Mouse (Mus musculus) urinary bladder, postnatal 36 days (tissue): Measurements from ENCODE around the gene Ajuba.
A peak's percentile ranks its signal among the peaks of the same experiment; 100 is the strongest.
"Not testable (repeated sequence)": the region's sequence is repeated elsewhere in the genome, so short reads cannot be mapped to it uniquely, and the experiment has no call there.

ENCODE experiments used
- DNase-seq, 2 experiments: peaks; one replicate each; pipeline ENCODE4 v3.0.0; 2022; ENCODE audit warnings: low spot score in 2 of 2, mixed read lengths in 1 of 2

Gene Ajuba

GRCm38 (mm10) chr14:54577089-54577982 lies at the start of gene Ajuba:
Ajuba (minus strand) TSS chr14:54577558.
- peak; percentile 89 to 90 for DNase-seq

GRCm38 (mm10) chr14:54624976-54625375 lies 47.6 kb upstream of the Ajuba start:
- no peak for DNase-seq

GRCm38 (mm10) chr14:54623334-54623733 lies 46.0 kb upstream of the Ajuba start:
- DNase-seq: no peak

GRCm38 (mm10) chr14:54621133-54621532 lies 43.8 kb upstream of the Ajuba start, which contains the start of gene Psmb11:
Psmb11 (plus strand) TSS chr14:54621433.
- DNase-seq: no peak

GRCm38 (mm10) chr14:54617897-54618365 lies 40.6 kb upstream of the Ajuba start, which contains the start of gene Psmb5:
Psmb5 (minus strand) TSS chr14:54618022.
- DNase-seq: peak; percentile 85 to 86

- no peak for DNase-seq
These were observed 40.0 kb upstream of the Ajuba start for GRCm38 (mm10) chr14:54617152-54617896.

GRCm38 (mm10) chr14:54616226-54616825 lies 39.0 kb upstream of the Ajuba start:
- no peak for DNase-seq

GRCm38 (mm10) chr14:54614130-54614529 lies 36.8 kb upstream of the Ajuba start:
- DNase-seq: not testable (repeated sequence)

- no peak for DNase-seq
These were observed 33.3 kb upstream of the Ajuba start for GRCm38 (mm10) chr14:54610648-54611047.

GRCm38 (mm10) chr14:54609962-54610361 lies 32.6 kb upstream of the Ajuba start:
- no peak for DNase-seq

- DNase-seq: no peak
These were observed 31.9 kb upstream of the Ajuba start for GRCm38 (mm10) chr14:54609245-54609644.

GRCm38 (mm10) chr14:54607226-54607625 lies 29.9 kb upstream of the Ajuba start:
- no peak for DNase-seq

- DNase-seq: peak; percentile 67 to 79
These were observed 28.5 kb upstream of the Ajuba start, which contains the start of gene 4931414P19Rik for GRCm38 (mm10) chr14:54605752-54606321. 4931414P19Rik (minus strand) TSS chr14:54605993.

- no peak for DNase-seq
These were observed 26.3 kb upstream of the Ajuba start for GRCm38 (mm10) chr14:54603686-54604085.

GRCm38 (mm10) chr14:54603038-54603654 lies 25.8 kb upstream of the Ajuba start:
- peak; percentile 92 to 96 for DNase-seq

GRCm38 (mm10) chr14:54602613-54603012 lies 25.3 kb upstream of the Ajuba start:
- DNase-seq: no peak

- DNase-seq: no peak
These were observed 24.2 kb upstream of the Ajuba start for GRCm38 (mm10) chr14:54601601-54602000.

GRCm38 (mm10) chr14:54597084-54597483 lies 19.7 kb upstream of the Ajuba start:
- DNase-seq: no peak

- no peak for DNase-seq
These were observed 17.5 kb upstream of the Ajuba start for GRCm38 (mm10) chr14:54594631-54595414.

- no peak for DNase-seq
These were observed 16.7 kb upstream of the Ajuba start for GRCm38 (mm10) chr14:54594055-54594454.
